Mouse (Mus musculus) liver, postnatal 0 days (tissue): ENCODE results near the gene Ssr4.

Experiments
- CTCF ChIP-seq: sonication (generic); IDR thresholded peaks from 2 replicates; pipeline ENCODE4 v1.5.1; 2016; ENCODE audit warnings: antibody characterized with exemption, low read depth
- EP300 ChIP-seq: IDR thresholded peaks from 2 replicates; pipeline ENCODE4 v1.6.1; 2016; ENCODE audit warnings: antibody characterized with exemption, low read depth, mild to moderate bottlenecking

GRCm38 (mm10) chrX:73785666-73786065 lies 1.2 kb upstream of the Ssr4 start:
- TF ChIP-seq CTCF = no peak
- TF ChIP-seq EP300 = no peak
